Mouse (Mus musculus) neural tube, embryonic 13.5 days (tissue): ENCODE results near the gene Mrnip. TPM values are rescaled to one million over a fixed set of nuclear protein-coding genes. Genes with fewer than 3 reads are reported as not detected.
A peak's percentile ranks its signal among the peaks of the same experiment; 100 is the strongest.

Experiments used
- ATAC-seq: fragments of 200-750 bp; cut with Nextera tagmentation; 2 replicates; pipeline ENCODE4 v1.8.0; 2017; ENCODE audit warnings: low read depth, mild to moderate bottlenecking, moderate TSS enrichment, moderate library complexity
- H3K27ac ChIP-seq: fragments of 300-500 bp; sonication (generic); replicated peaks from 2 replicates; pipeline ENCODE4 v1.5.1; 2015; ENCODE audit warnings: moderate library complexity, mild to moderate bottlenecking, inconsistent platforms
- H3K27me3 ChIP-seq: fragments of 300-500 bp; sonication (generic); 2 replicates; pipeline ENCODE4 v1.6.1; 2015; ENCODE audit warnings: mild to moderate bottlenecking, inconsistent platforms
- H3K36me3 ChIP-seq: fragments of 300-500 bp; sonication (generic); 2 replicates; pipeline ENCODE4 v1.6.1; 2015; ENCODE audit warnings: mild to moderate bottlenecking, inconsistent platforms
- H3K4me1 ChIP-seq: fragments of 300-500 bp; sonication (generic); replicated peaks from 2 replicates; pipeline ENCODE4 v1.6.1; 2015; ENCODE audit warnings: inconsistent platforms
- H3K4me2 ChIP-seq: fragments of 300-500 bp; sonication (generic); 2 replicates; pipeline ENCODE4 v1.6.1; 2015; ENCODE audit warnings: inconsistent platforms, mild to moderate bottlenecking, moderate library complexity
- H3K4me3 ChIP-seq: fragments of 300-500 bp; sonication (generic); 2 replicates; pipeline ENCODE4 v1.5.1; 2015; ENCODE audit warnings: mild to moderate bottlenecking, inconsistent platforms
- H3K9ac ChIP-seq: fragments of 300-500 bp; sonication (generic); 2 replicates; pipeline ENCODE4 v1.6.1; 2015; ENCODE audit warnings: moderate library complexity, mild to moderate bottlenecking, inconsistent platforms
- H3K9me3 ChIP-seq: fragments of 300-500 bp; sonication (generic); 2 replicates; pipeline ENCODE4 v1.6.1; 2016; ENCODE audit warnings: inconsistent platforms
- WGBS: fragments of 180-500 bp; shearing (Covaris S2); methylation state at CpG from one replicate; pipeline ENCODE4 v1.1.7; 2015; 5-methylcytosine and 5-hydroxymethylcytosine counted together
- polyA plus RNA-seq: library from polyadenylated mRNA; unstranded; fragments of >200 nt; fragmentation: Nextera tagmentation; extraction: Ambion mirVana; gene quantifications from 2 replicates; pipeline ENCODE4 v1.2.1, GENCODE M21; 2015

The Mrnip gene
- polyA plus RNA-seq, 1 experiment from 2014 or later = 31.9 TPM

- H3K27me3 ChIP-seq = no peaks in the 10 kb centered on the region
- WGBS = 4% methylated on average over 17 of the region's 17 CpGs
- H3K4me3 ChIP-seq = peak overlapping the region; percentile 90
- no peaks in the 10 kb centered on the region; the same call in 1 of the 2 replicates for H3K36me3 ChIP-seq
- H3K4me1 ChIP-seq = peaks cover 55% of the 10 kb centered on the region
- H3K4me2 ChIP-seq = peak overlapping the region; percentile 98
- peak overlapping the region; percentile 99 for H3K9ac ChIP-seq
- no peaks in the 10 kb centered on the region for H3K9me3 ChIP-seq
- H3K27ac ChIP-seq = peak overlapping the region; percentile 95
- ATAC-seq = peak; percentile 20
Measured at GRCm38 (mm10) chr11:50223783-50224662, 49.8 kb downstream of the Mrnip start.

GRCm38 (mm10) chr11:50224671-50225530 is 50.7 kb downstream of the Mrnip start:
- peak; percentile 84 for ATAC-seq
- Histone ChIP-seq H3K27ac (peak overlapping the region; percentile 95), H3K36me3 (no peaks in the 10 kb centered on the region; the same call in 1 of the 2 replicates), H3K9me3 (no peaks in the 10 kb centered on the region), H3K27me3 (no peaks in the 10 kb centered on the region), H3K4me1 (peaks cover 62% of the 10 kb centered on the region), H3K4me3 (peak overlapping the region; percentile 90), H3K9ac (peak overlapping the region; percentile 99), H3K4me2 (peak overlapping the region; percentile 98)
- under 1% methylated on average over 68 of the region's 70 CpGs for WGBS

- Histone ChIP-seq H3K36me3 (peaks cover 4% of the 10 kb centered on the region), H3K4me3 (peak overlapping the region; percentile 90), H3K4me1 (peaks cover 65% of the 10 kb centered on the region), H3K9ac (peak overlapping the region; percentile 99), H3K9me3 (no peaks in the 10 kb centered on the region), H3K4me2 (peak overlapping the region; percentile 98), H3K27me3 (0 out of 2 replicates have a peak, but pooled peaks cover 4% of the 10 kb centered on the region), H3K27ac (peak overlapping the region; percentile 95)
- ATAC-seq = peak; percentile 45
- WGBS = 4% methylated on average over 34 of the region's 34 CpGs
Measured at GRCm38 (mm10) chr11:50225611-50226378, 51.6 kb downstream of the Mrnip start.

GRCm38 (mm10) chr11:50226406-50226805 is 52.2 kb downstream of the Mrnip start:
- Histone ChIP-seq H3K27ac (peak overlapping the region; percentile 95), H3K4me3 (peak overlapping the region; percentile 90), H3K9ac (peak overlapping the region; percentile 99), H3K36me3 (peaks cover 7% of the 10 kb centered on the region), H3K4me1 (peaks cover 68% of the 10 kb centered on the region), H3K4me2 (peak overlapping the region; percentile 98), H3K9me3 (no peaks in the 10 kb centered on the region), H3K27me3 (0 out of 2 replicates have a peak, but pooled peaks cover 4% of the 10 kb centered on the region)
- WGBS = 36% methylated on average over 2 of the region's 2 CpGs
- no peak for ATAC-seq

- H3K4me2 ChIP-seq = peak overlapping the region; percentile 98
- 0 out of 2 replicates have a peak overlapping the region, but pooled peaks have one; percentile 38 for H3K9ac ChIP-seq
- H3K4me3 ChIP-seq = peak overlapping the region; percentile 90
- no peaks in the 10 kb centered on the region for H3K9me3 ChIP-seq
- H3K27ac ChIP-seq = peak overlapping the region; percentile 95; the same call in 1 of the 2 replicates
- H3K4me1 ChIP-seq = peaks cover 68% of the 10 kb centered on the region
- ATAC-seq = no peak
- WGBS = 79% methylated on average over 3 of the region's 3 CpGs
- peaks cover 16% of the 10 kb centered on the region for H3K36me3 ChIP-seq
- 0 out of 2 replicates have a peak, but pooled peaks cover 4% of the 10 kb centered on the region for H3K27me3 ChIP-seq
Measured at GRCm38 (mm10) chr11:50227226-50227625, 53.0 kb downstream of the Mrnip start.

GRCm38 (mm10) chr11:50227736-50228135 is 53.5 kb downstream of the Mrnip start:
- peaks cover 21% of the 10 kb centered on the region for H3K36me3 ChIP-seq
- H3K27ac ChIP-seq = no peak overlapping the region
- H3K4me1 ChIP-seq = peaks cover 64% of the 10 kb centered on the region
- peak overlapping the region; percentile 98; the same call in 1 of the 2 replicates for H3K4me2 ChIP-seq
- H3K9me3 ChIP-seq = no peaks in the 10 kb centered on the region
- 80% methylated on average over 4 of the region's 4 CpGs for WGBS
- ATAC-seq = no peak
- H3K9ac ChIP-seq = no peak overlapping the region
- 0 out of 2 replicates have a peak, but pooled peaks cover 4% of the 10 kb centered on the region for H3K27me3 ChIP-seq
- no peak overlapping the region for H3K4me3 ChIP-seq

- WGBS = 22% methylated on average over 3 of the region's 3 CpGs
- Histone ChIP-seq H3K36me3 (peaks cover 31% of the 10 kb centered on the region), H3K4me3 (no peak overlapping the region), H3K4me2 (no peak overlapping the region), H3K27me3 (0 out of 2 replicates have a peak, but pooled peaks cover 4% of the 10 kb centered on the region), H3K9me3 (no peaks in the 10 kb centered on the region), H3K9ac (peak overlapping the region; percentile 2), H3K27ac (no peak overlapping the region), H3K4me1 (peaks cover 54% of the 10 kb centered on the region)
- ATAC-seq = no peak
Measured at GRCm38 (mm10) chr11:50228772-50229171, 54.5 kb downstream of the Mrnip start.

- peaks cover 48% of the 10 kb centered on the region for H3K4me1 ChIP-seq
- no peak overlapping the region for H3K4me3 ChIP-seq
- no peak overlapping the region for H3K4me2 ChIP-seq
- WGBS = 47% methylated on average over 7 of the region's 7 CpGs
- H3K27me3 ChIP-seq = 0 out of 2 replicates have a peak, but pooled peaks cover 4% of the 10 kb centered on the region
- no peaks in the 10 kb centered on the region for H3K9me3 ChIP-seq
- ATAC-seq = no peak
- no peak overlapping the region for H3K27ac ChIP-seq
- H3K9ac ChIP-seq = peak overlapping the region; percentile 2
- H3K36me3 ChIP-seq = peaks cover 37% of the 10 kb centered on the region
Measured at GRCm38 (mm10) chr11:50229252-50229910, 55.1 kb downstream of the Mrnip start.

GRCm38 (mm10) chr11:50230481-50231304 is 56.4 kb downstream of the Mrnip start:
- 0 out of 2 replicates have a peak overlapping the region, but pooled peaks have one; percentile 22 for H3K9ac ChIP-seq
- peaks cover 49% of the 10 kb centered on the region for H3K4me1 ChIP-seq
- no peak overlapping the region for H3K27ac ChIP-seq
- no peak overlapping the region for H3K4me3 ChIP-seq
- H3K36me3 ChIP-seq = peaks cover 48% of the 10 kb centered on the region
- no peak for ATAC-seq
- peak overlapping the region; percentile 36 for H3K4me2 ChIP-seq
- peaks cover 14% of the 10 kb centered on the region for H3K27me3 ChIP-seq
- WGBS = 24% methylated on average over 45 of the region's 45 CpGs
- no peaks in the 10 kb centered on the region for H3K9me3 ChIP-seq

GRCm38 (mm10) chr11:50231411-50231810 is 57.2 kb downstream of the Mrnip start:
- Histone ChIP-seq H3K4me2 (peak overlapping the region; percentile 36), H3K9me3 (no peaks in the 10 kb centered on the region), H3K36me3 (peaks cover 48% of the 10 kb centered on the region), H3K27ac (no peak overlapping the region), H3K9ac (no peak overlapping the region), H3K4me3 (no peak overlapping the region), H3K4me1 (peaks cover 49% of the 10 kb centered on the region), H3K27me3 (peaks cover 18% of the 10 kb centered on the region)
- no peak for ATAC-seq
- WGBS = 21% methylated on average over 8 of the region's 8 CpGs
